Mouse (Mus musculus) thymus, postnatal 36 days (tissue): Measurements from ENCODE around the gene Mtap.

Source experiments
- DNase-seq, 2 experiments: peaks; one replicate each; pipeline ENCODE4 v3.0.0; 2022; ENCODE audit warnings: mixed read lengths in 2 of 2

Mtap gene

GRCm38 (mm10) chr4:89136906-89137541, at the start of gene Mtap:
TSS of gene Mtap (plus strand) at chr4:89137122.
- peak in 1 of 2 experiments; percentile 83 for DNase-seq

- DNase-seq = no peak
These were observed 47.8 kb upstream of the Mtap start for GRCm38 (mm10) chr4:89089110-89089509.

- no peak for DNase-seq
These were observed 46.7 kb upstream of the Mtap start for GRCm38 (mm10) chr4:89090217-89090616.

- DNase-seq = no peak
These were observed 44.8 kb upstream of the Mtap start for GRCm38 (mm10) chr4:89092153-89092552.

- no peak for DNase-seq
These were observed 42.1 kb upstream of the Mtap start for GRCm38 (mm10) chr4:89094773-89095172.

- DNase-seq = no peak
These were observed 38.7 kb upstream of the Mtap start for GRCm38 (mm10) chr4:89098261-89098660.

- DNase-seq = no peak
These were observed 35.6 kb upstream of the Mtap start for GRCm38 (mm10) chr4:89101276-89101675.

- no peak for DNase-seq
These were observed 34.6 kb upstream of the Mtap start for GRCm38 (mm10) chr4:89102283-89102682.

- no peak for DNase-seq
These were observed 31.4 kb upstream of the Mtap start for GRCm38 (mm10) chr4:89105486-89105885.

GRCm38 (mm10) chr4:89106505-89106904, 30.4 kb upstream of the Mtap start:
- no peak for DNase-seq

GRCm38 (mm10) chr4:89112168-89112710, 24.7 kb upstream of the Mtap start:
- no peak for DNase-seq

GRCm38 (mm10) chr4:89112782-89113181, 24.1 kb upstream of the Mtap start:
- DNase-seq = no peak

GRCm38 (mm10) chr4:89116006-89116405, 20.9 kb upstream of the Mtap start:
- no peak for DNase-seq

GRCm38 (mm10) chr4:89119900-89120299, 17.0 kb upstream of the Mtap start:
- no peak for DNase-seq

GRCm38 (mm10) chr4:89120353-89120752, 16.6 kb upstream of the Mtap start:
- no peak for DNase-seq

GRCm38 (mm10) chr4:89123446-89124243, 13.3 kb upstream of the Mtap start:
- DNase-seq = no peak

GRCm38 (mm10) chr4:89127674-89128073, 9.2 kb upstream of the Mtap start:
- DNase-seq = no peak

- DNase-seq = peak in 1 of 2 experiments; percentile 27
These were observed 8.6 kb upstream of the Mtap start for GRCm38 (mm10) chr4:89128080-89128936.

- no peak for DNase-seq
These were observed 8.0 kb upstream of the Mtap start for GRCm38 (mm10) chr4:89128937-89129277.

- peak; percentile 49 to 64 for DNase-seq
These were observed 7.5 kb upstream of the Mtap start for GRCm38 (mm10) chr4:89129311-89129913.

GRCm38 (mm10) chr4:89131795-89132194, 5.1 kb upstream of the Mtap start:
- DNase-seq = no peak

GRCm38 (mm10) chr4:89136356-89136755, 566 bp upstream of the Mtap start:
- DNase-seq = no peak
